ENCODE assay signal across 13 mouse cellular contexts in genomic region chr8:69938245-69938982, GRCm38 (mm10). TPM values are rescaled to one million over a fixed set of nuclear protein-coding genes. Genes with fewer than 3 reads are reported as not detected.
DNase-seq lines count a peak whose midpoint lies in the region; ATAC-seq and TF ChIP-seq lines count a peak whose summit lies in the region.
"Had no signal": no experiment of that assay in that cellular context is flagged by ENCODE, and none has a peak within 500 bp of the region (broad histone marks: within the 10 kb centered on the region; RNA-seq: fewer than 3 reads in every experiment).

No protein-coding gene starts in this region.

- H3K27ac ChIP-seq in gastrocnemius, adult 2 months: peak overlapping the region; percentile 65
- peak overlapping the region; percentile 84 for H3K27ac ChIP-seq in lung, postnatal 0 days (ENCODE audit: low read length)
- H3K27ac ChIP-seq in embryonic facial prominence, embryonic 15.5 days (replicated peaks): 0 out of 2 replicates have a peak overlapping the region, but pooled peaks have one; percentile 22
- peak overlapping the region; percentile 35 for H3K27ac ChIP-seq in stomach, postnatal 0 days (replicated peaks)
- no peak overlapping the region for H3K27ac ChIP-seq in intestine, embryonic 15.5 days
- H3K27ac ChIP-seq: neural tube, embryonic 13.5 days had no signal

- no peaks in the 10 kb centered on the region; the same call in 1 of the 2 replicates for H3K36me3 ChIP-seq in lung, postnatal 0 days (ENCODE audit: insufficient read depth, low read length)
- H3K36me3 ChIP-seq in embryonic facial prominence, embryonic 15.5 days: peaks cover 11% of the 10 kb centered on the region; the same call in 1 of the 2 replicates
- 0 out of 2 replicates have a peak, but pooled peaks cover 3% of the 10 kb centered on the region for H3K36me3 ChIP-seq in stomach, postnatal 0 days (ENCODE audit: control insufficient read depth, insufficient read depth, low read length)
- no peaks in the 10 kb centered on the region; the same call in 1 of the 2 replicates for H3K36me3 ChIP-seq in intestine, embryonic 15.5 days

- no peaks in the 10 kb centered on the region for H3K9me3 ChIP-seq in lung, postnatal 0 days (ENCODE audit: low read length)
- no peaks in the 10 kb centered on the region for H3K9me3 ChIP-seq in embryonic facial prominence, embryonic 15.5 days (replicated peaks)
- H3K9me3 ChIP-seq in stomach, postnatal 0 days (ENCODE audit: control insufficient read depth, low read length): no peaks in the 10 kb centered on the region
- no peaks in the 10 kb centered on the region for H3K9me3 ChIP-seq in intestine, embryonic 15.5 days
- H3K9me3 ChIP-seq: neural tube, embryonic 13.5 days had no signal

- no peak overlapping the region for H3K4me2 ChIP-seq in lung, postnatal 0 days (replicated peaks; ENCODE audit: low read depth, low read length)
- no peak overlapping the region for H3K4me2 ChIP-seq in embryonic facial prominence, embryonic 15.5 days (replicated peaks)
- H3K4me2 ChIP-seq in stomach, postnatal 0 days (replicated peaks; ENCODE audit: low read depth): no peak overlapping the region
- H3K4me2 ChIP-seq in intestine, embryonic 15.5 days (replicated peaks): no peak overlapping the region
- H3K4me2 ChIP-seq: neural tube, embryonic 13.5 days had no signal

- no peaks in the 10 kb centered on the region for H3K27me3 ChIP-seq in lung, postnatal 0 days (replicated peaks; ENCODE audit: insufficient read depth, low read length)
- no peaks in the 10 kb centered on the region for H3K27me3 ChIP-seq in embryonic facial prominence, embryonic 15.5 days
- no peaks in the 10 kb centered on the region for H3K27me3 ChIP-seq in stomach, postnatal 0 days (ENCODE audit: control insufficient read depth, insufficient read depth, low read length)
- no peaks in the 10 kb centered on the region for H3K27me3 ChIP-seq in intestine, embryonic 15.5 days (replicated peaks)
- H3K27me3 ChIP-seq: neural tube, embryonic 13.5 days had no signal

- ATAC-seq in lung, postnatal 0 days: no peak
- ATAC-seq in embryonic facial prominence, embryonic 15.5 days (ENCODE audit: insufficient number of reproducible peaks, low FRiP score, low TSS enrichment, low read depth): no peak
- no peak for ATAC-seq in stomach, postnatal 0 days (ENCODE audit: low FRiP score, low TSS enrichment)
- ATAC-seq in intestine, embryonic 15.5 days: no peak

- no peak overlapping the region for H3K4me3 ChIP-seq in gastrocnemius, adult 2 months
- H3K4me3 ChIP-seq in lung, postnatal 0 days (ENCODE audit: low read depth, low read length): no peak overlapping the region
- H3K4me3 ChIP-seq in embryonic facial prominence, embryonic 15.5 days (replicated peaks): no peak overlapping the region
- no peak overlapping the region for H3K4me3 ChIP-seq in stomach, postnatal 0 days (ENCODE audit: low read depth, low read length)
- no peak overlapping the region for H3K4me3 ChIP-seq in intestine, embryonic 15.5 days (replicated peaks)
- H3K4me3 ChIP-seq: neural tube, embryonic 13.5 days had no signal

- H3K9ac ChIP-seq in lung, postnatal 0 days (replicated peaks; ENCODE audit: low read depth): no peak overlapping the region
- H3K9ac ChIP-seq in embryonic facial prominence, embryonic 15.5 days: no peak overlapping the region
- no peak overlapping the region for H3K9ac ChIP-seq in stomach, postnatal 0 days (ENCODE audit: low read length)
- H3K9ac ChIP-seq in intestine, embryonic 15.5 days: no peak overlapping the region
- H3K9ac ChIP-seq: neural tube, embryonic 13.5 days had no signal

- intact Hi-C loops in gastrocnemius, adult 2 months (cut with DNase I): no loop called here

- no peak for DNase-seq in gastrocnemius, adult 2 months
- DNase-seq in gastrocnemius, postnatal 4 days (ENCODE audit: low spot score in 2 of 2): no peak
- DNase-seq in lung, postnatal 0 days (ENCODE audit: low spot score): no peak
- DNase-seq in lung, postnatal 4 days: no peak
- no peak for DNase-seq in stomach, postnatal 0 days (ENCODE audit: low spot score)
- no peak for DNase-seq in right cerebral cortex, postnatal 10 days (ENCODE audit: low spot score in 2 of 2)
- DNase-seq: adrenal gland, postnatal 36 days; cerebellum, postnatal 25 days; gastrocnemius, postnatal 25 days; lung, postnatal 14 days had no signal

- TF ChIP-seq EP300 in lung, postnatal 0 days (IDR thresholded peaks at IDR 0.05): no peak
- TF ChIP-seq EP300 in stomach, postnatal 0 days (optimal IDR thresholded peaks at IDR 0.05): no peak

- peaks cover 18% of the 10 kb centered on the region for H3K4me1 ChIP-seq in lung, postnatal 0 days (ENCODE audit: insufficient read depth, low read depth, low read length)
- peaks cover 39% of the 10 kb centered on the region for H3K4me1 ChIP-seq in embryonic facial prominence, embryonic 15.5 days
- 0 out of 2 replicates have a peak, but pooled peaks cover 2% of the 10 kb centered on the region for H3K4me1 ChIP-seq in stomach, postnatal 0 days (replicated peaks; ENCODE audit: control insufficient read depth, insufficient read depth)
- peaks cover 41% of the 10 kb centered on the region for H3K4me1 ChIP-seq in intestine, embryonic 15.5 days (replicated peaks)

- 66% methylated on average over 6 of the region's 6 CpGs for WGBS in lung, postnatal 0 days
- WGBS in embryonic facial prominence, embryonic 15.5 days: 80% methylated on average over 6 of the region's 6 CpGs
- WGBS in stomach, postnatal 0 days: 69% methylated on average over 6 of the region's 6 CpGs
- 72% methylated on average over 6 of the region's 6 CpGs for WGBS in intestine, embryonic 15.5 days

- no peak for TF ChIP-seq CTCF in gastrocnemius, adult 2 months (IDR thresholded peaks at IDR 0.05)
- TF ChIP-seq CTCF in lung, postnatal 0 days (IDR thresholded peaks at IDR 0.05): no peak
- no peak for TF ChIP-seq CTCF in stomach, postnatal 0 days (IDR thresholded peaks at IDR 0.05; ENCODE audit: low read depth)

RNA-seq across cellular contexts. Expression of gene Yjefn3, which starts 35.9 kb away (rescaled TPM):
- 10 to 100 TPM in 1 of 2 experiments, 1 to 10 TPM in 1; 9.5 to 14.5 TPM for total RNA-seq in gastrocnemius, adult 2 months (2021)
- 10 to 100 TPM; 10.8 to 11.7 TPM for total RNA-seq in gastrocnemius, postnatal 4 days (2021)
- polyA plus RNA-seq in lung, postnatal 0 days (2015; fragmentation: Nextera tagmentation; extraction: Ambion mirVana): 2.1 and 3.4 TPM in 2 replicates
- polyA plus RNA-seq in embryonic facial prominence, embryonic 15.5 days (2015; fragmentation: Nextera tagmentation; extraction: Ambion mirVana): 4.0 and 5.3 TPM in 2 replicates
- 1.6 and 2.7 TPM in 2 replicates for polyA plus RNA-seq in stomach, postnatal 0 days (2015; fragmentation: Nextera tagmentation; extraction: Ambion mirVana)
- 3.9 and 4.2 TPM in 2 replicates for polyA plus RNA-seq in intestine, embryonic 15.5 days (2015; fragmentation: Nextera tagmentation; extraction: Ambion mirVana)

RNA-seq across cellular contexts. Expression of gene Ndufa13, which starts 36.1 kb away (rescaled TPM):
- 100 to 1,000 TPM; 312 to 399 TPM for total RNA-seq in gastrocnemius, adult 2 months (2021)
- total RNA-seq in gastrocnemius, postnatal 4 days (2021): 100 to 1,000 TPM; 188 to 196 TPM
- 165 and 177 TPM in 2 replicates for polyA plus RNA-seq in lung, postnatal 0 days (2015; fragmentation: Nextera tagmentation; extraction: Ambion mirVana)
- 178 and 188 TPM in 2 replicates for polyA plus RNA-seq in embryonic facial prominence, embryonic 15.5 days (2015; fragmentation: Nextera tagmentation; extraction: Ambion mirVana)
- polyA plus RNA-seq in stomach, postnatal 0 days (2015; fragmentation: Nextera tagmentation; extraction: Ambion mirVana): 199 and 205 TPM in 2 replicates
- 212 and 213 TPM in 2 replicates for polyA plus RNA-seq in intestine, embryonic 15.5 days (2015; fragmentation: Nextera tagmentation; extraction: Ambion mirVana)

RNA-seq across cellular contexts. Expression of gene Tssk6, which starts 36.4 kb away (rescaled TPM):
- not detected for total RNA-seq in gastrocnemius, adult 2 months (2021)
- total RNA-seq in gastrocnemius, postnatal 4 days (2021): under 1 TPM in 1 of 2 experiments, not detected in 1; 0.60 TPM
- polyA plus RNA-seq in lung, postnatal 0 days (2015; fragmentation: Nextera tagmentation; extraction: Ambion mirVana): 1.9 and 2.3 TPM in 2 replicates
- polyA plus RNA-seq in embryonic facial prominence, embryonic 15.5 days (2015; fragmentation: Nextera tagmentation; extraction: Ambion mirVana): 3.6 and 4.0 TPM in 2 replicates
- 2.1 and 2.7 TPM in 2 replicates for polyA plus RNA-seq in stomach, postnatal 0 days (2015; fragmentation: Nextera tagmentation; extraction: Ambion mirVana)
- polyA plus RNA-seq in intestine, embryonic 15.5 days (2015; fragmentation: Nextera tagmentation; extraction: Ambion mirVana): 2.8 and 3.4 TPM in 2 replicates
- total RNA-seq: gastrocnemius, postnatal 25 days had no signal

RNA-seq across cellular contexts. Expression of gene Cilp2, which starts 50.9 kb away (rescaled TPM):
- total RNA-seq in gastrocnemius, adult 2 months (2021): 10 to 100 TPM in 1 of 2 experiments, 1 to 10 TPM in 1; 3.5 to 18.9 TPM
- 10 to 100 TPM in 1 of 2 experiments, 1 to 10 TPM in 1; 6.3 to 12.8 TPM for total RNA-seq in gastrocnemius, postnatal 4 days (2021)
- 0.17 and 0.36 TPM in 2 replicates for polyA plus RNA-seq in lung, postnatal 0 days (2015; fragmentation: Nextera tagmentation; extraction: Ambion mirVana)
- polyA plus RNA-seq in embryonic facial prominence, embryonic 15.5 days (2015; fragmentation: Nextera tagmentation; extraction: Ambion mirVana): 1.1 and 1.2 TPM in 2 replicates
- 0.30 and 0.36 TPM in 2 replicates for polyA plus RNA-seq in stomach, postnatal 0 days (2015; fragmentation: Nextera tagmentation; extraction: Ambion mirVana)
- 0.48 and 0.65 TPM in 2 replicates for polyA plus RNA-seq in intestine, embryonic 15.5 days (2015; fragmentation: Nextera tagmentation; extraction: Ambion mirVana)

RNA-seq across cellular contexts. Expression of gene Gatad2a, which starts 57.8 kb away (rescaled TPM):
- 10 to 100 TPM; 26.5 to 32.6 TPM for total RNA-seq in gastrocnemius, adult 2 months (2021)
- 10 to 100 TPM; 60.9 to 74.5 TPM for total RNA-seq in gastrocnemius, postnatal 4 days (2021)
- polyA plus RNA-seq in lung, postnatal 0 days (2015; fragmentation: Nextera tagmentation; extraction: Ambion mirVana): 40.9 and 41.8 TPM in 2 replicates
- polyA plus RNA-seq in embryonic facial prominence, embryonic 15.5 days (2015; fragmentation: Nextera tagmentation; extraction: Ambion mirVana): 43.6 and 49.8 TPM in 2 replicates
- polyA plus RNA-seq in stomach, postnatal 0 days (2015; fragmentation: Nextera tagmentation; extraction: Ambion mirVana): 32.4 and 36.4 TPM in 2 replicates
- polyA plus RNA-seq in intestine, embryonic 15.5 days (2015; fragmentation: Nextera tagmentation; extraction: Ambion mirVana): 51.2 and 54.7 TPM in 2 replicates
